Mouse (Mus musculus): ENCODE data around the gene 9130213A22Rik. TPM values are rescaled to one million over a fixed set of nuclear protein-coding genes. Genes with fewer than 3 reads are reported as not detected.
A peak's percentile ranks its signal among the peaks of the same experiment; 100 is the strongest.

9130213A22Rik gene
- polyA plus RNA-seq, 1 experiment from 2014 or later, result not detected

GRCm38 (mm10) chr11:69111051-69111810, 11.2 kb downstream of the 9130213A22Rik start:
- ATAC-seq (ENCODE audit: low FRiP score, low read depth), result no peak
- Histone ChIP-seq H3K4me3 (peak overlapping the region; percentile 39), H3K4me1 (no peaks in the 10 kb centered on the region), H3K27ac (no peak overlapping the region), H3K9ac (no peak overlapping the region; the same call in 1 of the 2 replicates), H3K4me2 (replicated peaks) (peak overlapping the region; percentile 56), H3K36me3 (peaks cover 34% of the 10 kb centered on the region), H3K9me3 (no peaks in the 10 kb centered on the region), H3K27me3 (replicated peaks) (no peaks in the 10 kb centered on the region; the same call in 1 of the 2 replicates)
- 9% methylated on average over 21 of the region's 21 CpGs for WGBS

- H3K4me1 ChIP-seq, result no peaks in the 10 kb centered on the region
- 0 out of 2 replicates have a peak, but pooled peaks have one; percentile 29 for ATAC-seq (ENCODE audit: low FRiP score, low read depth)
- H3K9ac ChIP-seq, result no peak overlapping the region; the same call in 1 of the 2 replicates
- no peaks in the 10 kb centered on the region for H3K9me3 ChIP-seq
- under 1% methylated on average over 30 of the region's 30 CpGs for WGBS
- H3K4me2 ChIP-seq (replicated peaks), result peak overlapping the region; percentile 56
- peak overlapping the region; percentile 39 for H3K4me3 ChIP-seq
- H3K27ac ChIP-seq, result no peak overlapping the region
- H3K36me3 ChIP-seq, result peaks cover 41% of the 10 kb centered on the region
- no peaks in the 10 kb centered on the region; the same call in 1 of the 2 replicates for H3K27me3 ChIP-seq (replicated peaks)
Measured at GRCm38 (mm10) chr11:69110319-69111046, 11.9 kb downstream of the 9130213A22Rik start.

GRCm38 (mm10) chr11:69109032-69109900, 13.1 kb downstream of the 9130213A22Rik start:
- no peak for ATAC-seq (ENCODE audit: low FRiP score, low read depth)
- H3K9ac ChIP-seq, result no peak overlapping the region
- H3K27me3 ChIP-seq (replicated peaks), result no peaks in the 10 kb centered on the region
- H3K4me2 ChIP-seq (replicated peaks), result no peak overlapping the region
- WGBS, result 83% methylated on average over 13 of the region's 13 CpGs
- no peak overlapping the region for H3K27ac ChIP-seq
- no peaks in the 10 kb centered on the region for H3K4me1 ChIP-seq
- H3K4me3 ChIP-seq, result no peak overlapping the region
- no peaks in the 10 kb centered on the region for H3K9me3 ChIP-seq
- peaks cover 53% of the 10 kb centered on the region for H3K36me3 ChIP-seq

GRCm38 (mm10) chr11:69108223-69108622, 14.2 kb downstream of the 9130213A22Rik start:
- Histone ChIP-seq H3K9me3 (no peaks in the 10 kb centered on the region), H3K9ac (no peak overlapping the region), H3K4me2 (replicated peaks) (no peak overlapping the region), H3K27ac (no peak overlapping the region), H3K4me1 (no peaks in the 10 kb centered on the region), H3K4me3 (no peak overlapping the region), H3K27me3 (replicated peaks) (no peaks in the 10 kb centered on the region), H3K36me3 (peaks cover 63% of the 10 kb centered on the region)
- WGBS, result 94% methylated on average over 9 of the region's 9 CpGs
- no peak for ATAC-seq (ENCODE audit: low FRiP score, low read depth)

- no peak for ATAC-seq (ENCODE audit: low FRiP score, low read depth)
- Histone ChIP-seq H3K27ac (no peak overlapping the region), H3K36me3 (peaks cover 69% of the 10 kb centered on the region), H3K27me3 (replicated peaks) (no peaks in the 10 kb centered on the region), H3K4me3 (no peak overlapping the region), H3K9ac (no peak overlapping the region), H3K9me3 (no peaks in the 10 kb centered on the region), H3K4me2 (replicated peaks) (no peak overlapping the region), H3K4me1 (no peaks in the 10 kb centered on the region)
- 92% methylated on average over 11 of the region's 11 CpGs for WGBS
Measured at GRCm38 (mm10) chr11:69107676-69108075, 14.7 kb downstream of the 9130213A22Rik start.

GRCm38 (mm10) chr11:69106842-69107241, 15.5 kb downstream of the 9130213A22Rik start:
- Histone ChIP-seq H3K9me3 (no peaks in the 10 kb centered on the region), H3K4me2 (replicated peaks) (no peak overlapping the region), H3K4me3 (no peak overlapping the region), H3K9ac (no peak overlapping the region), H3K27ac (no peak overlapping the region), H3K36me3 (peaks cover 77% of the 10 kb centered on the region), H3K4me1 (no peaks in the 10 kb centered on the region), H3K27me3 (replicated peaks) (no peaks in the 10 kb centered on the region)
- no peak for ATAC-seq (ENCODE audit: low FRiP score, low read depth)
- 92% methylated on average over 11 of the region's 11 CpGs for WGBS

GRCm38 (mm10) chr11:69106299-69106698, 16.1 kb downstream of the 9130213A22Rik start:
- Histone ChIP-seq H3K9ac (no peak overlapping the region), H3K9me3 (no peaks in the 10 kb centered on the region), H3K27me3 (replicated peaks) (no peaks in the 10 kb centered on the region), H3K4me3 (no peak overlapping the region), H3K4me2 (replicated peaks) (no peak overlapping the region), H3K36me3 (peaks cover 82% of the 10 kb centered on the region), H3K4me1 (no peaks in the 10 kb centered on the region), H3K27ac (no peak overlapping the region)
- 94% methylated on average over 11 of the region's 11 CpGs for WGBS
- no peak for ATAC-seq (ENCODE audit: low FRiP score, low read depth)

- Histone ChIP-seq H3K4me3 (no peak overlapping the region), H3K4me2 (replicated peaks) (no peak overlapping the region), H3K4me1 (no peaks in the 10 kb centered on the region), H3K9me3 (no peaks in the 10 kb centered on the region), H3K9ac (no peak overlapping the region), H3K36me3 (peaks cover 87% of the 10 kb centered on the region), H3K27me3 (replicated peaks) (no peaks in the 10 kb centered on the region), H3K27ac (no peak overlapping the region)
- 81% methylated on average over 2 of the region's 2 CpGs for WGBS
- ATAC-seq (ENCODE audit: low FRiP score, low read depth), result no peak
Measured at GRCm38 (mm10) chr11:69105796-69106195, 16.6 kb downstream of the 9130213A22Rik start.

- Histone ChIP-seq H3K4me1 (peaks cover 5% of the 10 kb centered on the region; the same call in 1 of the 2 replicates), H3K4me3 (no peak overlapping the region), H3K4me2 (replicated peaks) (no peak overlapping the region), H3K27me3 (replicated peaks) (no peaks in the 10 kb centered on the region), H3K27ac (no peak overlapping the region), H3K9me3 (no peaks in the 10 kb centered on the region), H3K9ac (no peak overlapping the region), H3K36me3 (peaks cover 90% of the 10 kb centered on the region)
- no peak for ATAC-seq (ENCODE audit: low FRiP score, low read depth)
- WGBS, result 90% methylated on average over 6 of the region's 6 CpGs
Measured at GRCm38 (mm10) chr11:69105227-69105626, 17.2 kb downstream of the 9130213A22Rik start.

GRCm38 (mm10) chr11:69104487-69104886, 17.9 kb downstream of the 9130213A22Rik start:
- Histone ChIP-seq H3K27me3 (replicated peaks) (no peaks in the 10 kb centered on the region), H3K9me3 (no peaks in the 10 kb centered on the region), H3K9ac (no peak overlapping the region), H3K4me2 (replicated peaks) (no peak overlapping the region), H3K4me3 (no peak overlapping the region), H3K36me3 (peaks cover 89% of the 10 kb centered on the region), H3K4me1 (peaks cover 12% of the 10 kb centered on the region), H3K27ac (no peak overlapping the region)
- 93% methylated on average over 14 of the region's 14 CpGs for WGBS
- ATAC-seq (ENCODE audit: low FRiP score, low read depth), result no peak

GRCm38 (mm10) chr11:69103531-69104435, 18.6 kb downstream of the 9130213A22Rik start:
- Histone ChIP-seq H3K9ac (no peak overlapping the region), H3K4me2 (replicated peaks) (no peak overlapping the region), H3K36me3 (peaks cover 82% of the 10 kb centered on the region), H3K4me3 (no peak overlapping the region), H3K27ac (no peak overlapping the region), H3K4me1 (peaks cover 18% of the 10 kb centered on the region), H3K27me3 (replicated peaks) (no peaks in the 10 kb centered on the region), H3K9me3 (no peaks in the 10 kb centered on the region)
- no peak for ATAC-seq (ENCODE audit: low FRiP score, low read depth)
- WGBS, result 91% methylated on average over 15 of the region's 15 CpGs
